Comparison of ENCODE assay signal across 14 mouse cellular contexts in the genomic region with DNA sequence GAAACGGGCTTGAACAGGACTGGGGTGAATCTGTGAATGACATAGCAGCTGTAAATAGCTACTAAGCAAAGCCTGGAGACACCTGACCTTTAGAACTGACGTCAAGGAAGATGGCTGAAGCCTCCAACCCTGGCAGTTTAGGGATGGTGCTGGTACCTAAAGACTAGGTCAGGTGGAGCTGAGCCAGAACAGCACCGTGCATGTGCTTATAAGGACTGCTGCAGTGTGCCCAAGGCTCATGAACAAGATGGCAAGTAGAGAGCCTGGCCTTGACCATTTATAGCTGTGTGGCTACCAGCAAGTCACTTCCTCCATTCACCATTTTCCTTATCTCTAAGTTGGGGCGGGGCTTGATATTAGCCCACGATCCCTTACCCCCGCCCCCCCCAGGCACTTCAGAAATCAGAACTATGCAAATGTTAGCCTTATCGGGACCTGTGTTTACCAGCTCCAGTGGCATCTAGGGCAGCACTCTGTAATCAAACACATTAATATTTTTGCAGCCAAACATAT. TPM values are rescaled to one million over a fixed set of nuclear protein-coding genes. Genes with fewer than 3 reads are reported as not detected.
DNase-seq lines count a peak whose midpoint lies in the region; ATAC-seq and TF ChIP-seq lines count a peak whose summit lies in the region.
"Had no signal": no experiment of that assay in that cellular context is flagged by ENCODE, and none has a peak within 500 bp of the region (broad histone marks: within the 10 kb centered on the region; RNA-seq: fewer than 3 reads in every experiment).

No protein-coding gene starts in this region.

- peaks cover 34% of the 10 kb centered on the region for H3K4me1 ChIP-seq in liver, embryonic 12.5 days
- no peaks in the 10 kb centered on the region for H3K4me1 ChIP-seq in intestine, postnatal 0 days (replicated peaks; ENCODE audit: control insufficient read depth, insufficient read depth, low read length)
- 0 out of 2 replicates have a peak, but pooled peaks cover 2% of the 10 kb centered on the region for H3K4me1 ChIP-seq in stomach, postnatal 0 days (replicated peaks; ENCODE audit: control insufficient read depth, insufficient read depth)

- H3K9me3 ChIP-seq in liver, embryonic 12.5 days (replicated peaks), result no peaks in the 10 kb centered on the region
- H3K9me3 ChIP-seq in intestine, postnatal 0 days (ENCODE audit: control insufficient read depth), result no peaks in the 10 kb centered on the region
- no peaks in the 10 kb centered on the region for H3K9me3 ChIP-seq in stomach, postnatal 0 days (ENCODE audit: control insufficient read depth, low read length)
- H3K9me3 ChIP-seq: limb, embryonic 15.5 days had no signal

- H3K4me3 ChIP-seq in liver, embryonic 12.5 days, result no peak overlapping the region
- no peak overlapping the region for H3K4me3 ChIP-seq in intestine, postnatal 0 days (ENCODE audit: low read depth, low read length)
- H3K4me3 ChIP-seq in stomach, postnatal 0 days (ENCODE audit: low read depth, low read length), result no peak overlapping the region
- H3K4me3 ChIP-seq: limb, embryonic 15.5 days had no signal

- no peak for TF ChIP-seq EP300 in stomach, postnatal 0 days (optimal IDR thresholded peaks at IDR 0.05)

- H3K36me3 ChIP-seq in liver, embryonic 12.5 days, result no peaks in the 10 kb centered on the region
- 0 out of 2 replicates have a peak, but pooled peaks cover under 1% of the 10 kb centered on the region for H3K36me3 ChIP-seq in intestine, postnatal 0 days (ENCODE audit: control insufficient read depth, insufficient read depth)
- H3K36me3 ChIP-seq in stomach, postnatal 0 days (ENCODE audit: control insufficient read depth, insufficient read depth, low read length), result peaks cover under 1% of the 10 kb centered on the region; the same call in 1 of the 2 replicates
- H3K36me3 ChIP-seq: limb, embryonic 15.5 days had no signal

- H3K9ac ChIP-seq in liver, embryonic 12.5 days, result no peak overlapping the region
- no peak overlapping the region for H3K9ac ChIP-seq in intestine, postnatal 0 days (ENCODE audit: low read depth, low read length)
- no peak overlapping the region for H3K9ac ChIP-seq in stomach, postnatal 0 days (ENCODE audit: low read length)
- H3K9ac ChIP-seq: forebrain, postnatal 0 days; limb, embryonic 15.5 days had no signal

- H3K27me3 ChIP-seq in liver, embryonic 12.5 days (replicated peaks), result peaks cover 80% of the 10 kb centered on the region
- no peaks in the 10 kb centered on the region for H3K27me3 ChIP-seq in intestine, postnatal 0 days (replicated peaks; ENCODE audit: control insufficient read depth, insufficient read depth, low read length)
- H3K27me3 ChIP-seq in stomach, postnatal 0 days (ENCODE audit: control insufficient read depth, insufficient read depth, low read length), result no peaks in the 10 kb centered on the region

- no peak overlapping the region for H3K4me2 ChIP-seq in liver, embryonic 12.5 days
- no peak overlapping the region; the same call in 1 of the 2 replicates for H3K4me2 ChIP-seq in intestine, postnatal 0 days (replicated peaks; ENCODE audit: low read depth)
- no peak overlapping the region for H3K4me2 ChIP-seq in stomach, postnatal 0 days (replicated peaks; ENCODE audit: low read depth)
- H3K4me2 ChIP-seq: limb, embryonic 15.5 days had no signal

- DNase-seq in gastrocnemius, adult 18-20 months (ENCODE audit: low spot score), result peak; percentile 89
- no peak for DNase-seq in gastrocnemius, postnatal 4 days (ENCODE audit: low spot score in 2 of 2)
- DNase-seq in liver, result no peak
- peak; percentile 62 for DNase-seq in stomach, postnatal 0 days (ENCODE audit: low spot score)
- no peak for DNase-seq in adrenal gland, adult (ENCODE audit: inconsistent age in 2 of 2, low spot score in 1 of 2)
- DNase-seq: cerebellum, adult 11 months; cerebellum, postnatal 36 days; forebrain, postnatal 0 days; lung, postnatal 10 days had no signal

- no peak overlapping the region for H3K27ac ChIP-seq in liver, embryonic 12.5 days
- no peak overlapping the region for H3K27ac ChIP-seq in intestine, postnatal 0 days (ENCODE audit: low read depth, low read length)
- H3K27ac ChIP-seq in stomach, postnatal 0 days (replicated peaks), result no peak overlapping the region
- H3K27ac ChIP-seq: hindbrain, postnatal 0 days; limb, embryonic 15.5 days had no signal

- ATAC-seq in liver, embryonic 12.5 days, result peak; percentile 30; the same call in 1 of the 2 replicates
- ATAC-seq in intestine, postnatal 0 days, result peak; percentile 46; the same call in 1 of the 2 replicates
- ATAC-seq in stomach, postnatal 0 days (ENCODE audit: low FRiP score, low TSS enrichment), result peak; percentile 76
- no peak; the same call in 1 of the 2 replicates for ATAC-seq in granulocyte monocyte progenitor cell, adult 5-6 weeks (replicated peaks; ENCODE audit: poor library complexity, severe bottlenecking)
- ATAC-seq: forebrain, postnatal 0 days; hindbrain, postnatal 0 days had no signal

- TF ChIP-seq CTCF in intestine, postnatal 0 days (IDR thresholded peaks at IDR 0.05; ENCODE audit: low read depth), result no peak
- no peak for TF ChIP-seq CTCF in stomach, postnatal 0 days (IDR thresholded peaks at IDR 0.05; ENCODE audit: low read depth)

- WGBS in liver, embryonic 12.5 days (ENCODE audit: insufficient replicate concordance), result 28% methylated on average over 7 of the region's 7 CpGs
- WGBS in intestine, postnatal 0 days, result 32% methylated on average over 7 of the region's 7 CpGs
- WGBS in stomach, postnatal 0 days, result 60% methylated on average over 7 of the region's 7 CpGs

RNA-seq across cellular contexts. Expression of gene Zbtb16, which starts 9.6 kb away (rescaled TPM):
- 100 to 1,000 TPM; 108 to 116 TPM for total RNA-seq in gastrocnemius, adult 18-20 months (2021)
- total RNA-seq in gastrocnemius, postnatal 4 days (2021), result 10 to 100 TPM; 13.7 to 16.4 TPM
- 1.5 and 1.6 TPM in 2 replicates for polyA plus RNA-seq in liver, embryonic 12.5 days (2016; fragmentation: Nextera tagmentation; extraction: Ambion mirVana)
- polyA plus RNA-seq in intestine, postnatal 0 days (2015; fragmentation: Nextera tagmentation; extraction: Ambion mirVana), result 0.61 and 0.91 TPM in 2 replicates
- 1.2 and 1.7 TPM in 2 replicates for polyA plus RNA-seq in stomach, postnatal 0 days (2015; fragmentation: Nextera tagmentation; extraction: Ambion mirVana)
- 6.3 and 10.0 TPM in 2 replicates for total RNA-seq in granulocyte monocyte progenitor cell, adult 5-6 weeks (2014; fragmentation: Nextera tagmentation)
- 7.0 and 10.1 TPM in 2 replicates for total RNA-seq in granulocyte monocyte progenitor cell, adult 5-6 weeks (2017)

Comparison
In these comparisons a context has a peak if more than half of its experiments do, and no peak if none do; other contexts are left out.
1. DNase-seq: peak in gastrocnemius, adult 18-20 months (single experiment) and stomach, postnatal 0 days (single experiment); none in gastrocnemius, postnatal 4 days (0 of 2), liver (single experiment) and adrenal gland, adult (0 of 2).
2. RNA of gene Zbtb16, which starts 9.6 kb away (total RNA-seq): 108 to 116 TPM in gastrocnemius, adult 18-20 months; 13.7 to 16.4 TPM in gastrocnemius, postnatal 4 days and 6.3 to 10.1 TPM in granulocyte monocyte progenitor cell, adult 5-6 weeks; every median in the first group is over 4 times any median in the second.